Mouse (Mus musculus) spleen, adult 2 months (tissue): ENCODE results near the gene Lrrc72. TPM values are rescaled to one million over a fixed set of nuclear protein-coding genes. Genes with fewer than 3 reads are reported as not detected.

ENCODE experiments used
- DNase-seq, 2 experiments: peaks; one replicate each; pipeline versions ENCODE4 v3.0.0 to v3.0.0-alpha.2; 2012 to 2021; ENCODE audit warnings: low spot score in 2 of 2, low read depth in 1 of 2
- H3K27ac ChIP-seq: fragments of 200-500 bp; 2 replicates; pipeline ENCODE4 v1.5.1; 2012; ENCODE audit warnings: low read length, inconsistent platforms; ENCODE audit not compliant: insufficient read depth
- H3K27me3 ChIP-seq: fragments of 200-500 bp; 2 replicates; pipeline ENCODE4 v1.6.1; 2012; ENCODE audit warnings: mild to moderate bottlenecking, moderate library complexity, low read length, inconsistent platforms; ENCODE audit not compliant: control insufficient read depth, insufficient read depth
- H3K36me3 ChIP-seq: fragments of 200-500 bp; 2 replicates; pipeline ENCODE4 v1.6.1; 2012; ENCODE audit warnings: mild to moderate bottlenecking, low read length, inconsistent platforms; ENCODE audit not compliant: control insufficient read depth, insufficient read depth
- H3K4me1 ChIP-seq: fragments of 200-500 bp; 2 replicates; pipeline ENCODE4 v1.6.1; 2011; ENCODE audit warnings: inconsistent platforms; ENCODE audit not compliant: control insufficient read depth, insufficient read depth, insufficient read length
- H3K4me3 ChIP-seq: fragments of 200-500 bp; 2 replicates; pipeline ENCODE4 v1.5.1; 2011; ENCODE audit warnings: mild to moderate bottlenecking, inconsistent platforms; ENCODE audit not compliant: insufficient read depth, insufficient read length; ENCODE audit errors: extremely low read depth
- CTCF ChIP-seq: fragments of 200-500 bp; IDR thresholded peaks from 2 replicates; pipeline ENCODE4 v1.5.1; 2011; ENCODE audit warnings: mild to moderate bottlenecking, inconsistent platforms; ENCODE audit not compliant: insufficient read depth, insufficient read length, insufficient replicate concordance; ENCODE audit errors: extremely low read depth
- POLR2A ChIP-seq: fragments of 200-500 bp; IDR thresholded peaks from 2 replicates; pipeline ENCODE4 v1.6.1; 2011; ENCODE audit warnings: low read depth, low read length, inconsistent platforms
- WGBS: fragments of 180-500 bp; shearing (Covaris S2); methylation state at CpG from one replicate; pipeline ENCODE4 v1.1.7; 2018; 5-methylcytosine and 5-hydroxymethylcytosine counted together
- polyA plus RNA-seq: library from polyadenylated mRNA; depleted of rRNA; stranded (reverse); fragments of >200 nt; gene quantifications from 2 replicates; pipeline ENCODE4 v1.2.3, GENCODE M21; 2012; rRNA removed

Gene Lrrc72
- polyA plus RNA-seq, 1 experiment, result not detected

- H3K4me3 ChIP-seq, result no peak overlapping the region
- WGBS, result 67% methylated on average over 7 of the region's 7 CpGs
Measured at GRCm38 (mm10) chr12:36164126-36164791, 88.9 kb downstream of the Lrrc72 start.

More at GRCm38 (mm10) chr12:36164126-36164791, 88.9 kb downstream of the Lrrc72 start:
- TF ChIP-seq CTCF (no peak), POLR2A (no peak)
- Histone ChIP-seq H3K36me3 (peaks cover 6% of the 10 kb centered on the region), H3K4me1 (peaks cover 3% of the 10 kb centered on the region; the same call in 1 of the 2 replicates), H3K27me3 (no peaks in the 10 kb centered on the region), H3K27ac (no peak overlapping the region)
- no peak for DNase-seq

Other genes with a start within 250 kb of the Lrrc72 start
- gene Tspan13, start 210.9 kb downstream of the Lrrc72 start, polyA plus RNA-seq, result 298 and 415 TPM in 2 replicates
- gene Ankmy2, start 96.3 kb downstream of the Lrrc72 start, polyA plus RNA-seq, result 3.6 and 4.2 TPM in 2 replicates
- 8.2 and 12.1 TPM in 2 replicates for gene Bzw2, start 95.3 kb downstream of the Lrrc72 start, polyA plus RNA-seq
- gene Sostdc1, start 60.7 kb upstream of the Lrrc72 start, polyA plus RNA-seq, result 1.1 and 1.3 TPM in 2 replicates
- gene Ispd, start 128.1 kb upstream of the Lrrc72 start, polyA plus RNA-seq, result 0.54 and 0.60 TPM in 2 replicates
- gene D630036H23Rik, start 128.8 kb upstream of the Lrrc72 start, polyA plus RNA-seq, result 0.32 and 0.69 TPM in 2 replicates